Mouse (Mus musculus) lung, embryonic 14.5 days (tissue): ENCODE measurements around the gene Cela1. TPM values are rescaled to one million over a fixed set of nuclear protein-coding genes. Genes with fewer than 3 reads are reported as not detected.

Source experiments
- ATAC-seq: fragments of 200-750 bp; cut with Nextera tagmentation; 2 replicates; pipeline ENCODE4 v1.8.0; 2017; ENCODE audit warnings: mild to moderate bottlenecking, moderate TSS enrichment, moderate library complexity; ENCODE audit not compliant: insufficient read depth
- DNase-seq: peaks from one replicate; pipeline ENCODE4 v3.0.0-alpha.2; 2015
- H3K27ac ChIP-seq: fragments of 300-500 bp; sonication (generic); 2 replicates; pipeline ENCODE4 v1.5.1; 2014; ENCODE audit warnings: low read depth, mild to moderate bottlenecking, moderate library complexity
- H3K27me3 ChIP-seq: fragments of 300-500 bp; sonication (generic); 2 replicates; pipeline ENCODE4 v1.6.1; 2014; ENCODE audit warnings: low read length, control low read depth; ENCODE audit not compliant: insufficient read depth
- H3K36me3 ChIP-seq: fragments of 300-500 bp; sonication (generic); 2 replicates; pipeline ENCODE4 v1.6.1; 2014; ENCODE audit warnings: control low read depth; ENCODE audit not compliant: insufficient read depth
- H3K4me1 ChIP-seq: fragments of 300-500 bp; sonication (generic); 2 replicates; pipeline ENCODE4 v1.6.1; 2014; ENCODE audit warnings: antibody characterized with exemption, control low read depth; ENCODE audit not compliant: insufficient read depth
- H3K4me2 ChIP-seq: fragments of 300-500 bp; sonication (generic); 2 replicates; pipeline ENCODE4 v1.6.1; 2014; ENCODE audit warnings: mild to moderate bottlenecking
- H3K4me3 ChIP-seq: fragments of 300-500 bp; sonication (generic); 2 replicates; pipeline ENCODE4 v1.5.1; 2014; ENCODE audit warnings: low read depth, low read length
- H3K9ac ChIP-seq: fragments of 300-500 bp; sonication (generic); 2 replicates; pipeline ENCODE4 v1.6.1; 2014
- H3K9me3 ChIP-seq: fragments of 300-500 bp; sonication (generic); 2 replicates; pipeline ENCODE4 v1.6.1; 2016; ENCODE audit warnings: low read depth, low read length, control low read depth
- CTCF ChIP-seq: IDR thresholded peaks from 2 replicates; pipeline ENCODE4 v1.5.1; 2016; ENCODE audit warnings: antibody characterized with exemption, low read depth
- WGBS: fragments of 180-500 bp; shearing (Covaris S2); extraction: QIAGEN DNeasy Blood & Tissue Kit; methylation state at CpG from one replicate; pipeline ENCODE4 v1.1.7; 2014; 5-methylcytosine and 5-hydroxymethylcytosine counted together
- polyA plus RNA-seq: library from polyadenylated mRNA; unstranded; fragments of >200 nt; fragmentation: Nextera tagmentation; extraction: Ambion mirVana; gene quantifications from 2 replicates; pipeline ENCODE4 v1.2.1, GENCODE M21; 2014

The Cela1 gene
- polyA plus RNA-seq, 1 experiment from 2014 or later, result 0.97 TPM

DNA sequence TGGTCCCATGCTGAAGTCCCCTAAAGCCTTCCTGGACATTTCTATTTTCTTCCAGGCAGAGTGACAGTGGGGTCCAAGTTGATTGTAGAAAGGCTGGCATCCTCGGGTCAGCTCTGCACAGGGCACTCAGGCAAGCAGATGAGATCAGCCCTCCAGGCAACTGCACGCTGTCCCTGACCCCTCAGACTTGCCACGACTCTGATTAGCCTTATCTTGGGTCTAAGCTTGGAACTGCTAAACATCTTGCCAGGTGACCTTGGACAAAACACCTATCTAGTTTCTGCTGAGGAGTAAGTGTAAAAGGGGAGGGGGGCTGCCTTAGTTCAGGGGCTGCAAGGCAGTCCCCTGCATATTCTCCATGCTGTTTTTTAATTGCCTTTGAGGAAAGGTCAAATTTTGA is 4.3 kb upstream of the Cela1 start:
- no peaks in the 10 kb centered on the region for H3K36me3 ChIP-seq
- TF ChIP-seq CTCF, result no peak
- H3K4me2 ChIP-seq, result no peak overlapping the region
- no peaks in the 10 kb centered on the region for H3K27me3 ChIP-seq
- ATAC-seq (no peak), DNase-seq (no peak)
- no peak overlapping the region for H3K9ac ChIP-seq
- peaks cover 7% of the 10 kb centered on the region; the same call in 1 of the 2 replicates for H3K9me3 ChIP-seq
- no peak overlapping the region for H3K4me3 ChIP-seq
- no peaks in the 10 kb centered on the region for H3K4me1 ChIP-seq
- 53% methylated on average over 3 of the region's 3 CpGs for WGBS
- no peak overlapping the region for H3K27ac ChIP-seq

DNA sequence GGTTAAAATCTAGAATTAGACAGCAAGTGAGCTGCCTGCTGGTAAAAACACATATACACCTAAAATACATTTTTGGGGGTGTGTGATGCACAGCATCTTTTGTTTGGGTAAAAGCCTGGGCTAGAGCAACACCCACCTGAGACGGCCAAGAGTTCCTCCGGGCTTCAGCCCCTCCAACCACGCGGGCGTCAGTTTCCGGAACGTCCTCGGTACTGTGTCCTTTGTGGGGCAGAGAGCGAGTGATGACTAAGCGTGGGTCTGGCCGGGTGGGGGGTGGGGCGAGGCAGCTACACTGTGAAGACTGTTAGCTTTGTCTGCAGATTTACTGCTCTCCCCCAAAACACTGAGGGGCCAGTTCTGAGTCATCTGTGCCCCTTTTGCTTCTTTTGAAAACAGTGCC is 732 bp downstream of the Cela1 start:
- H3K36me3 ChIP-seq, result no peaks in the 10 kb centered on the region
- no peak for TF ChIP-seq CTCF
- H3K4me1 ChIP-seq, result no peaks in the 10 kb centered on the region
- no peak overlapping the region for H3K4me2 ChIP-seq
- H3K27me3 ChIP-seq, result no peaks in the 10 kb centered on the region; the same call in 1 of the 2 replicates
- WGBS, result 44% methylated on average over 12 of the region's 12 CpGs
- H3K9ac ChIP-seq, result no peak overlapping the region
- no peak overlapping the region for H3K27ac ChIP-seq
- ATAC-seq, result no peak
- peaks cover 7% of the 10 kb centered on the region; the same call in 1 of the 2 replicates for H3K9me3 ChIP-seq
- no peak for DNase-seq
- H3K4me3 ChIP-seq, result no peak overlapping the region

DNA sequence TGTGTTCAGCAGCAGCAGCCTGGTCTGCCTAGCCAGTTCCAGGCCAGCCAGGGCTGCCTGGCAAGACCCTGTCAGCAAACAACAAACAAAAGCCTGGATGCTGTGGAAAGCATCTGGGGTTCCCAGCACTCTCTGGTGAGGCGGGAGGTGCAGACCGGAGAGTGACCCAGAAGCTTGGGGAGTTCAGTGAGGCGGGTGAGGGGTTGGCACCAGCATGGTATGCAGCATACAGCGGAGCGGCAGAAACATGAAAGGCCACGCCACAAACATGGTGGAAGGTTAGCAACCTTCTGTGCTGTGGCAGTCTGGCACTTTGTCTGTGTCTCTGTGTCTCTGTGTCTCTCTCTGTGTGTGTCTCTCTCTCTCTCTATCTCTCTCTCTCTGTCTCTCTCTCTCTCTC is 1.3 kb downstream of the Cela1 start:
- TF ChIP-seq CTCF, result no peak
- WGBS, result 74% methylated on average over 6 of the region's 6 CpGs
- H3K4me2 ChIP-seq, result no peak overlapping the region
- H3K9ac ChIP-seq, result no peak overlapping the region
- H3K27ac ChIP-seq, result no peak overlapping the region
- no peaks in the 10 kb centered on the region for H3K4me1 ChIP-seq
- H3K9me3 ChIP-seq, result peaks cover 7% of the 10 kb centered on the region; the same call in 1 of the 2 replicates
- no peak for ATAC-seq
- no peak for DNase-seq
- H3K27me3 ChIP-seq, result no peaks in the 10 kb centered on the region; the same call in 1 of the 2 replicates
- H3K4me3 ChIP-seq, result no peak overlapping the region
- no peaks in the 10 kb centered on the region for H3K36me3 ChIP-seq

DNA sequence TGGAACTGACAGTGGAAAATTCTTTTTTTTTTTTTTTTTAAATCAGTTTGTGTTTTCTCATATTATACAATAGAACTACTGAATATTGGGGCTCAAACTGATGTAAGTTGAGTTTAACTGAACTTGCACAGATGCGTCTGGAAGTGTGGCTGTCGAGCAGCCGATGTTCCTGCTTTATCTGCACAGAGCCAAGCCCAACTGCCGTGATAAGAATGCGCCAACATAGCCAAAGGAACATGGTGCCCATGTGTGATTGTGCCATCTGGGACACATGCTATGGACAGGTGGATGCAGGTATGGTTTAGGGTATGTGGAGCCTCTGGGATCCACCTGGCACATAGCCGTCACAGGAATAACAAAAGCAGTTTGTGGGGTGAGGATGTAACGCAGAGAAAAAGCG is 1.9 kb downstream of the Cela1 start:
- WGBS, result 79% methylated on average over 8 of the region's 8 CpGs
- Histone ChIP-seq H3K27ac (no peak overlapping the region), H3K36me3 (no peaks in the 10 kb centered on the region), H3K4me3 (no peak overlapping the region), H3K4me2 (no peak overlapping the region), H3K4me1 (no peaks in the 10 kb centered on the region), H3K27me3 (no peaks in the 10 kb centered on the region; the same call in 1 of the 2 replicates), H3K9me3 (peaks cover 7% of the 10 kb centered on the region; the same call in 1 of the 2 replicates), H3K9ac (no peak overlapping the region)
- no peak for DNase-seq
- ATAC-seq, result no peak
- no peak for TF ChIP-seq CTCF

DNA sequence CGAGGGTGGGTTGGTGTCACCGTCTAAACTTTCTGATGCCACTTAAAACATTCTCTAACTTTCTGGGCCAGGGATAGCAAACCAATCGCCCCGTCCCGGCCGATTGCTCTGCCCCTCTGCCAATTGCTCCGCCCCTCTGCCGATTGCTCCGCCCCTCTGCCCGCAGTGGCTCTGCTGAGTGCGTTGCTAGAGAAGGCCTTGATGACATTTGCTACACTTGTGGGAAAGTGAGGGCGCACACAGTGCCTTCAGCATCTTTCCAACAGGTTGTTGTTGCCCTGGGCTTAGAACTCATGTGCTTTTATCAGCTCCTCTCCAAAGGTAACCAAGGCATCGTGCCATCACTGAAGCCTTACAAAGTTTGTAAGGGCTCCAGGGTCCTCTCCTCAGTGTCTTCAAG is 2.5 kb downstream of the Cela1 start:
- H3K4me2 ChIP-seq, result no peak overlapping the region
- no peak overlapping the region for H3K4me3 ChIP-seq
- no peaks in the 10 kb centered on the region; the same call in 1 of the 2 replicates for H3K27me3 ChIP-seq
- 20% methylated on average over 13 of the region's 13 CpGs for WGBS
- no peak overlapping the region for H3K9ac ChIP-seq
- TF ChIP-seq CTCF, result no peak
- H3K9me3 ChIP-seq, result peaks cover 2% of the 10 kb centered on the region; the same call in 1 of the 2 replicates
- DNase-seq, result no peak
- ATAC-seq, result no peak
- no peaks in the 10 kb centered on the region for H3K36me3 ChIP-seq
- H3K27ac ChIP-seq, result no peak overlapping the region
- H3K4me1 ChIP-seq, result no peaks in the 10 kb centered on the region

DNA sequence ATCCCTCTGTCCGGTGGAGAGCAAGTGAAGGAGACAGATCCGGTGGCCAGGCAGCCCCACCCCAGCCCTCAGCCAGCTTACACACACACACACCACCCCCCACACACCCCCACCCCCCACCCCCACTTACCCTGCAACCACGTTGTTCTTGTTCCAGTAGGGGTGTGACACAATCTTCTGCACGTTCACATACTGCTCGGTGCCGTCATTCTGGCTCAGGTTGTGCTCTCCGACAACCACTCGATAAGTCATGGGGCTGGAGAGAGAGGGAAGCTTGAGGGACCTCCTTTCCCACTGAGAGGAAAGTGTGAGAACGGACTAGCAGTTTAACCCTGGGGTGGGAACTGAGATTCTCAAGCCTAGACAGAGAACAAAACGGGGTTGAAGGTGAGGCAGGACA is 3.3 kb downstream of the Cela1 start:
- Histone ChIP-seq H3K27me3 (no peaks in the 10 kb centered on the region; the same call in 1 of the 2 replicates), H3K9ac (no peak overlapping the region), H3K27ac (no peak overlapping the region), H3K4me1 (no peaks in the 10 kb centered on the region), H3K9me3 (no peaks in the 10 kb centered on the region), H3K4me2 (no peak overlapping the region), H3K36me3 (no peaks in the 10 kb centered on the region), H3K4me3 (no peak overlapping the region)
- no peak for ATAC-seq
- WGBS, result 39% methylated on average over 10 of the region's 10 CpGs
- no peak for TF ChIP-seq CTCF
- DNase-seq, result no peak

DNA sequence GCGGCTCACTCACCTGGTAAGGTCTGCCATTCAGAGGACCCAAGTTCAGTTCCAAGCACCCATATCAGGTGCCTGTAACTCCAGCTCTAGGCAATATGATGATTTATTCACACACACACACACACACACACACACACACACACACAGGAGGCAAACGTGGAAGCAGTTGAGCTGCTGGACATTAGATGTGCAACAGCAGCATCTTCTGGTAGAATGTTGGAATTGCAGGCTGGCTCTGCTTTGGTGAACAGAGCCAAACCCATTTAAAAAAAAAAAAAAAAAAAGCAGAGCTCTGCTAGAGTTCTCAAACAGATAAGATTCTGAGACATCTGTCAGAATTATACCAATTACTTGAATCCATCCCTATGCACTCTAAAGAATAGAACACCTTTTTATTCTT is 4.7 kb downstream of the Cela1 start:
- H3K4me1 ChIP-seq, result no peaks in the 10 kb centered on the region
- 46% methylated on average over 2 of the region's 2 CpGs for WGBS
- no peak overlapping the region for H3K27ac ChIP-seq
- H3K9ac ChIP-seq, result no peak overlapping the region
- no peak overlapping the region for H3K4me3 ChIP-seq
- peak; percentile 95 for TF ChIP-seq CTCF
- no peaks in the 10 kb centered on the region for H3K9me3 ChIP-seq
- no peaks in the 10 kb centered on the region; the same call in 1 of the 2 replicates for H3K27me3 ChIP-seq
- ATAC-seq (peak; percentile 57), DNase-seq (peak; percentile 96)
- no peaks in the 10 kb centered on the region for H3K36me3 ChIP-seq
- H3K4me2 ChIP-seq, result no peak overlapping the region

DNA sequence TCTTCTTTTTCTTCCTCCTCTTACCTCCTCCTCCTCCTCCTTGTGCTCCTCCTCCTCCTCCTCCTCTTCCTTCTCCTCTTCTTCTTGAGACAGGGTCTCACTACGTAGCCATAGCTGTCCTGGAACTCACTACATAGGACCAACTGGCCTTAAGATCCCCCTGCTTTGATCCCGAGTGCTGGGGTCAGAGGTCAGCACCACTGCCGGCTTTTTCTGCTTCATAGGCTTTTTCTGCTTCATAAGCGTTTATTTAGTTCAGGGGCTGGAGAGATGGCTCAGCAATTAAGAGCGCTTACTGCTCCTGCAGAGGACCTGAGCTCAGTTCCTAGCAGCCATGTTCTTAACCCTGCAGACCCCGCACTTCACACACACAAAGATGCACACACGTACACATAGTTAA is 6.0 kb downstream of the Cela1 start:
- DNase-seq (peak; percentile 14), ATAC-seq (no peak)
- H3K36me3 ChIP-seq, result no peaks in the 10 kb centered on the region
- H3K4me3 ChIP-seq, result no peak overlapping the region
- no peak overlapping the region for H3K27ac ChIP-seq
- no peaks in the 10 kb centered on the region for H3K4me1 ChIP-seq
- no peaks in the 10 kb centered on the region; the same call in 1 of the 2 replicates for H3K27me3 ChIP-seq
- H3K9ac ChIP-seq, result no peak overlapping the region
- no peak for TF ChIP-seq CTCF
- no peak overlapping the region for H3K4me2 ChIP-seq
- H3K9me3 ChIP-seq, result no peaks in the 10 kb centered on the region
- 36% methylated on average over 7 of the region's 7 CpGs for WGBS
